Mouse (Mus musculus) cerebellum, adult 9-10 months (tissue): ENCODE results near the gene Zfp687.
A peak's percentile ranks its signal among the peaks of the same experiment; 100 is the strongest.
"Not testable (repeated sequence)": the region's sequence is repeated elsewhere in the genome, so short reads cannot be mapped to it uniquely, and the experiment has no call there.

Source experiments
- DNase-seq: peaks from one replicate; pipeline ENCODE4 v3.0.0; 2022

Zfp687 gene

DNA sequence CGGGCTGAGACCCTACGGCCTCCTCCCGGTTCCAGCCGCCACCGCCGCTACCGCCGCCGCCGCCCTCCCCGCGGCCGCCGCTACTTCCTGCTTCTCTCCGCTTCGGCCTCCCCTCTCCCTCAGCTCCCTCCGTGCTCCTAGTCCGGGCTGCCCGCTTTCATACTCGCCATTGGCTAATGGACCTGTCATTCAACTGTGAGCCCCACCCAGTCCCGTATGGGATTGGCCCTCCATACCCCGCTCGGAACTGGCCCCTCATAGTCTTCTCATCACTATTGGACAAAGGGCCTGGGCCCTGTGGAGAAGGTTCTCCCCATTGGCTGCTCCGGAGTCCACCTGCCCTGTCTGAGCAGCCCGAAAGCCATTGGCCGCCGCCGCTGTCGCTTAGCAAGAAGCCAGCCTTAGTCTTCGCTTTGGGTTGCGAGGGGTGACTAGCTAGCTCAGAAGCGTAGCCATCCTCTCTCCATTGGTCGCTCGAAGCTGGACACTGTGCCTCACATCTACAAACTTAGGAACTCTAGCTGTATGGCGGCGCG is at the start of gene Zfp687:
Gene Zfp687, minus strand, starts transcription at position 112 of the 536 bp plus-strand sequence.
- DNase-seq, result peak; percentile 100

DNA sequence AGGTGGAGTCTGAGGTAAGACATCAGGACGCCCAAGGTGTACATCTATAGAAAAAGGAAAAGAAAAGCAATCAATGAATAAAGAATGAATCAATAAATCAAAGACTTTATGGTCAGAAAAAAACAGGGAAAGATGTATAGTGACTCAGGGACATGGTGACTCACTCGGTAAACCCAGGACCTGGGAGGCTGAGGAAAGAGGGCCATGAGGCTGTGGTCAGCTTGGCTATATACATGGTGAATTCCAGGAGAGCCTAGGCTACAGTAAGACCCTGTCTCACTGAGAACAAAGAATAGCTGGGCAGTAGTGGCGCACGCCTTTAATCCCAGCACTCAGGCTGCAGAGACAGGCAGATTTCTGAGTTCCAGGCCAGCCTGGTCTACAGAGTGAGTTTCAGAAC is 48.5 kb upstream of the Zfp687 start:
- no peak for DNase-seq

- DNase-seq, result no peak
Observed at GRCm38 (mm10) chr3:95058078-95058477, 42.8 kb upstream of the Zfp687 start.

DNA sequence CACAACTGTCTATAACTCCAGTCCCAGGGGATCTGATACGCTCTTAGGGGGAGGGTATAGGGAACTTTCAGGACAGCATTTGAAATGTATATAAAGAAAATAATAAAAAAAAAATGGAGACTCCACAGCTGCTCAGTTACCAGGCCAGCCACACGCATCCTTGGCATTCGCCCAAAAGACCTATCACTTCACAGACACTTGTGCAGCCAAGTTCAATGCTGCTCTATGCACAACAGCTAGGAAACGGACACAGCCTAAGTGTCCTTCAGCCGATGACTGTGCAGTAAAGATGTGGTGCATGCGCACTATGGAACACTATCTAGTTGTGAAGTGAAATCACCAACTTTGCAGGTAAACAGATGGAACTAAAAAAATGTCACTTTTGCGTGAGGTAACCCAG is 41.0 kb upstream of the Zfp687 start:
- no peak for DNase-seq

- DNase-seq, result peak; percentile 46
Observed at GRCm38 (mm10) chr3:95054481-95055260, 39.4 kb upstream of the Zfp687 start.

GRCm38 (mm10) chr3:95053701-95054100 is 38.5 kb upstream of the Zfp687 start:
- peak; percentile 60 for DNase-seq

- DNase-seq, result peak; percentile 77
Observed at GRCm38 (mm10) chr3:95052959-95053358, 37.7 kb upstream of the Zfp687 start.

DNA sequence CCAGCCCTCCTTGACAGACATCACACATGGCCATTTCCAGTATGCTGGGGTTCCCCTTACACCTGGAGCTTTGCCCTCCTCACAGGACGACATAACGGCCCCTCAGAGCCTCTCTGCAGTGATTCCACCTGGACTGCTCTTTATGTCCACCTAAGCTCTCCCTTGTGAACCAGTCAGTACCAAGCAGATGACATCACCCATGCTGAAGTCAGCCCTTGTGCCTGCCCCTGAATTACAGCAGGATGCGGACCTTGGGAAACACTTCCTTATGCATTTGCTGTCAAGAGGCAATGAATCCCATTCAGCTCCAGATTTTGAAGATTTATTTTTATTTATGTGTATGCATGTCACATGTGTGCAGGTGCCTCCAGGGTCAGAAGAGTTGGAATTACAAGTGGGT is 32.7 kb upstream of the Zfp687 start:
- no peak for DNase-seq

DNA sequence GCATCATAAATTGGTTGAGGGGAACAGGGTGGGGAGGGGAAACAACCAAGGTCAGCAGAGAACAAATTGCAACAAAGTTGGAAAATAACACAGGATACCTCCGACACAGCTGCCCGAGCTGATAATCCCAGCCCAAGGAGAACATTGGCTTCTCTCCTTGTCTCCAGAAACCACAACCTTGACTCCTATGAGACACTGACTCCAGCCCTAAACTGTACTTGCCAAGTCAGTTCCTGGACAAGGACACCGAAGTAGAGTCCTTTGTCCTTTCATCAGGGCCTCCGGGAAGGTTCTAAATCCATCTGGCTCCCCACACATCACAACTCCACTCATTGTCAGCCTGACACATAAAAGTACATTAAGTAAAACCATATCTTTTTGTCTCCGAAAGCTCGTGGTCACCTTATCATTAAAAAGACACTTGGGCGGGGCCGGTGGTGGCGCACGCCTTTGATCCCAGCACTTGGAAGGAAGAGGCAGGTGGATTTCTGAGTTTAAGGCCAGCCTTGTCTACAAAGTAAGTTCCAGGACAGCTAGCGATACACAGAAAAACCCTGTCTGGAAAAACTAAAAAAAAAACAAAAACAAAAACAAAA is 31.3 kb upstream of the Zfp687 start:
- DNase-seq, result no peak

- DNase-seq, result no peak
Observed at GRCm38 (mm10) chr3:95043251-95043650, 28.0 kb upstream of the Zfp687 start.

DNA sequence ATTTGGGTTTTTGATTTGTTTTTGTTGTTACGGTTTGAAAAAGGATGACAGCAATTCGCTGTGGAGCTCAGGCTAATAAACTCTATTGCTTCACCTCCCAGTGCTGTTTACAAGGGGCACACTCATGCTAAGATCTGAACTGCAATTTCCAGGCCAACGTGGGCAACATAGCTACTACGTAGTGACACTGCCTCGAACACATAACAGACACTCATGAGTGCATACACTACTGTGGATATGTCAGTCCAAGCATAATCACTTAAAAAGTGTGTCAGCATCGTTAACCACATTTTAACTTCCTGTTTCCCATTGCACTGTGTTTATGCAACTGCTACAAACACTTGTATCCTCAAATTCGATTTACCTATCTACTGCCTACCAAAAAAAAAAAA is 27.6 kb upstream of the Zfp687 start:
- no peak for DNase-seq

DNA sequence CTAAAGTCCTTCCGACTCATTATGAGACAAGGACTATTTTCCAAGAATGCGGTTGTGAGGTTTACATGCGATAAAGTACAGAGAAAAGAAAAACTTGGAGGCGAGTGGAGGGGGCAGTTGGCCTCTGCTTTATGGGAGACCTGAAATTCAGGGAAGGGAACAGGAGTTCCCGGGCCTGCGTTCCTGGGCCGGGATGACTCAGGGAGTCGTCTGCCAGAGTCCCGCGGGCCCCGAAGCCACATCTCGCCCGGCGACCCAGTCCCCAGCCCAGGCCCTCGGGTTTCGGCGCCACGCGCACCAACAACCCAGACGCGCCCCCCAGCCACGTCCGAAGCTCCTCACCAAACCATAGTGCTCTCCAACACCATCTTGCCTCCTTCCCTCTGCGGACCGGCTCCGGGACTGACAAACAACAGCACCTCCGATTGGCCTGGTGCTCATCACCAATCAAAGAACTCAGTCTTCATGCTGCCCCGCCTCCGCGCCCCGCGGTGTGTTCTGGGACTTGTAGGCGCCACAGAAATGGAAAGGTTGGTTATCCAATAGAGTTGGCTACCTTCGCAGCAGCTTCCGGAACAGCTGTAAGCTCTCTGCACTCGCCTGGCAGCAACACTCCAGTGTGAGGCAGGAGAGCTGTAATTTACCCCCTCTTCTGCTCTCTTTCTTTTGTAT is 27.1 kb upstream of the Zfp687 start, which contains the start of gene Psmd4:
Gene Psmd4, minus strand, starts transcription at position 449 of the 672 bp plus-strand sequence.
- DNase-seq, result peak; percentile 97

- no peak for DNase-seq
Observed at GRCm38 (mm10) chr3:95041625-95042024, 26.4 kb upstream of the Zfp687 start.

DNA sequence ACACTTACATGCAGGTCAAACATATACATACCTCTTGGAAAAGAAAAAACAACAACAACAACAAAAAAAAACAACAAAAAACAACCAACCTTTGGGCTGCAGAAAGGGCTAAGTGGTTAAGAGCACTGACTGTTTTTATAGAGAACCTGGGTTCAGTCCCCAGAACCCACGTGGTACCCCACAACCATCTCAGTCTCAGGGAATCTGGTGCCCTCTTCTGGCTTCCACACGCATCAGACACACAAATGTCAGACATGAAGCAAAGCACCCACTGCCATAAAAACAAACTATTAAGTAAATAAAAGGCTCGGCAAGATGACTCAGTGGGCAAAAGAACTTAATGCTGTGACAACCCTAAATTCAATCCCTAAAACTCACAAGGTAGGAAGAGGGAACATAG is 14.7 kb upstream of the Zfp687 start:
- no peak for DNase-seq

DNA sequence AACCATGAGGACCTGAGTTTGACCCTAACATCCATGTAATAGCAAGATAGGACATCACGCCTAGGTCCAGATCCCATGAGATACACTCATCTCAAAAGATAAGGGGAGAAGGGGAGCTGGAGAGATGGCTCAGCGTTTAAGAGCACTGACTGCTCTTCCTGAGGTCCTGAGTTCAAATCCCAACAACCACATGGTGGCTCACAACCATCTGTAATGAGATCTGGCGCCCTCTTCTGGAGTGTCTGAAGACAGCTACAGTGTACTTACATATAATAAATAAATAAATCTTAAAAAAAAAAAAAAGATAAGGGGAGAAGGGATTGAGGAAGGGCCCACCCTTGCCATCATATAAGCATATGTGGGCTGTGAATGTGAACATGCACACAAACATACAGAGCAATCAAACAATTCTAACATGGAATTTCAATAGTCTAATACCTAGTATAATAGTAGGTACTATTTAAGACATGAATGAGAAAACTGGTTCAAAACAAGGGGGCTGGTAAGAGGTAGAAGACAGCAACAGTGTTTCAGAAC is 14.1 kb upstream of the Zfp687 start:
- DNase-seq, result not testable (repeated sequence)

- DNase-seq, result no peak
Observed at GRCm38 (mm10) chr3:95028603-95029002, 13.4 kb upstream of the Zfp687 start.

DNA sequence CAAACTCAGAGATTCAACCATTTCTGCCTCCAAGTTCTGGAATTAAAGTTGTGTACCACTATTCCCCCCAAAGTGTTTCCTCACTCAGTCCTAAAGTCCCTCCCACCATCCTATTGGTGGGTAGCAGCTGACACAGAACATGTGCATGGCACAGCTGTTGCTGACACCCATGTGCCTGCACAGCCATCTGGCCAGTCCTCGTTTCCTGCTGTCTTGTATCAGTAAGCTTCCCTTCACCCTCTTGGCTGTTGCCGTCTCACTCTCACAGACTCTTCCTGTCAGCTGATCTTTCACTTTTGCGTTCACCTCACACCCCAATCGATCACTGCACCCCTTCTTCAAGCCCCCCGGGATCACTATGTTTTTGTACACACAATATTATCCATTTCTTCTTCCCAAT is 12.5 kb upstream of the Zfp687 start:
- no peak for DNase-seq

DNA sequence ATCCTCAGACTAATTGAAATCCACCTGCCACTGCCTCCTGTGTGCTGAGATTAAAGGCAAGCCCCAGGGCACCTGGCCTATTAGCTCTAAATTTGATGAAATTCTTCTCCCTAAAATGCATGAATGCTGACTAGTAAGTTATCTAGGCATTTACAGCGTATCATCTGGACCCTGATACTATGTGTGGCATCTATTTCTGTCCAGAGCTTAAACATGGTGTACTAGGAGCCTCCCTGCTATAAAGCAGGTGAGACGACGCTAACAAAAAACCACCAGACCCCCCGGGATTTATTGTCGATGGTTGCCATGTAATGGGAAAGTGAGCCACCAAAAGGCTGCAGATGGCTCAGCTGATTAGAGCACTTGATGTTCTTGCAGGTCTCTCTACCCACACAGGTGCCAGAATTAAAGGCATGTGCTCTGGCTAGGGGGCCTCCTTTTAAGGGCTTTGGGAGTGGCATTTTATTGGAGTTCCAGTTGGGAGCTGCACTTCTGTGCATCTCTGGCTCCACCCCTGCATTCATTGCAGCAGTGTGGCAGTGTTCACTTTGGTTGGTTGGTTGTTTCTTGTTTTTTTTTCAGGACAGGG is 11.9 kb upstream of the Zfp687 start:
- DNase-seq, result no peak

DNA sequence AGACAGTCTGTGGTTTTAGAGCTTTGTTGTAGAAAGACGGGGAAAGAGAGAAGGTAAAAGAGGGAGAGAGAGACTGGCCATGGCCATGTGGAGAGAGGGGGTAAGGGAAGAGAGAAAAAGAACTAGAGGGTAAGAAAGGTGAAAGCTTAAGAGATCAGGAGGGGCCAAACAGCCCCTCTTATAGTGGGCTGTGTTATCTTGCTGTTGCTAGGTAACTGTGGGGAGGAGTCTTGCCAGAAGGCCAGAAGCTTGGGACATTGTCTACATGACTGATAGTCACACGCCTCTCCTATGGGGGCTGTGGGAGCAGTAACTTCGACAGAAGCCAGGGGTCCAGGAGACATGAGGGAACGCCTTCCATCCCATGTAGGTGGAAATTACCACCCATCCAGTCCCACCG is 10.0 kb upstream of the Zfp687 start:
- no peak for DNase-seq

GRCm38 (mm10) chr3:95024551-95024950 is 9.3 kb upstream of the Zfp687 start:
- DNase-seq, result no peak

DNA sequence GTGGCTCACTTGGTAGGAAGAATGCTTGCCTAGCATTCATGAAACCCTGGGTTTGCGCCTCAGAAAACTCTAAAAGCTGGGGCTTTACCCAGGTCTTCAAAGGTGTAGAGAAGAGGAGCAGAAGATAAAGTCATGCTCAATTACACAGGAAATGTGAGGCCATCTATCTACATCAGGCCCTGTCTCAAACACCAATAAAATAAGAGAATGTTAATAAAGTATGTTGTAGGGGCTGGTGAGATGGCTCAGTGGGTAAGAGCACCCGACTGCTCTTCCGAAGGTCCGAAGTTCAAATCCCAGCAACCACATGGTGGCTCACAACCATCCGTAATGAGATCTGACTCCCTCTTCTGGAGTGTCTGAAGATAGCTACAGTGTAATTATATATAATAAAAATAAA is 5.7 kb upstream of the Zfp687 start:
- not testable (repeated sequence) for DNase-seq

GRCm38 (mm10) chr3:95018741-95019140 is 3.5 kb upstream of the Zfp687 start:
- DNase-seq, result no peak

DNA sequence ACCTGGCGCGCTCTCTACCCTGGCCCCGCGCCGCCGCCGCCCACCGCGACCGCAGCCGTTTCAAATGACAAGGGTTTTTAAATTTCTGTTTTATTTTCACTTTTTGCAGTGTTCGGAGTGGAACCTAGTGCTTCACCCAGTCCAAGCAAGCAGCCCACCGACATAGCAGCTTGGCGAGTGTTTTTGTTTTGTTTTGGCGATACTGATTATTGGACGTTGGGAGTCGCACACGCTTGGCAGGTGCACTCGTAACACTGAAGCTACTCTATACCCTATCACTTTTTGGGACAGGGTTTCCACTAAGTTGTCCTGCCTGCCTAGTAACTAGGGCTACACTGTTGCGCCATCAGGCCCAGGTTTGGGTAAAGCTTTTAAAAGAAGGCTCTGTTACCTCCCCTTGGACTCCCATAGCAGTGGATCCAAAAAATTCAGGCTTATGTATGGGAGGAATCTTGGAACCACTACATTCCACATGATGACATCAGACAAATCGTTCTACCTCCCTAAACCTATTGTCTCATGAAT is 1.3 kb upstream of the Zfp687 start:
- no peak for DNase-seq
